17 mouse cellular contexts compared by ENCODE assay signal in genomic region chr14:57712884-57713283, GRCm38 (mm10). TPM values are rescaled to one million over a fixed set of nuclear protein-coding genes. Genes with fewer than 3 reads are reported as not detected.
DNase-seq lines count a peak whose midpoint lies in the region; ATAC-seq and TF ChIP-seq lines count a peak whose summit lies in the region.
"Had no signal": no experiment of that assay in that cellular context is flagged by ENCODE, and none has a peak within 500 bp of the region (broad histone marks: within the 10 kb centered on the region; RNA-seq: fewer than 3 reads in every experiment).

No protein-coding gene starts in this region.

- DNase-seq in 416B (ENCODE audit: low read depth) (peak; percentile 79), MEL (ENCODE audit: low read depth, low spot score) (peak; percentile 52)
- DNase-seq in adrenal gland, postnatal 4 days (ENCODE audit: low spot score in 2 of 2): no peak
- no peak for DNase-seq in thymus, postnatal 0 days (ENCODE audit: low spot score)
- DNase-seq in layer of hippocampus, postnatal 25 days (ENCODE audit: extremely low spot score in 1 of 2, low spot score in 1 of 2): no peak
- DNase-seq: adrenal gland, postnatal 36 days; cerebellum, adult 11-12 months; heart, adult 18-20 months; heart, postnatal 14 days; kidney, postnatal 36 days had no signal

- no peak overlapping the region for H3K27ac ChIP-seq in MEL (ENCODE audit: control insufficient read depth, low read depth, low read length)
- H3K27ac ChIP-seq: hindbrain, postnatal 0 days; left cerebral cortex, adult 2 months; lung, embryonic 15.5 days; midbrain, embryonic 15.5 days; neural tube, embryonic 15.5 days had no signal

- no peaks in the 10 kb centered on the region for H3K79me2 ChIP-seq in MEL (ENCODE audit: control insufficient read depth, insufficient read depth, low read length, poor library complexity)

- H3K27me3 ChIP-seq in MEL (ENCODE audit: control insufficient read depth in 1 of 2, insufficient read depth in 2 of 2, low read length in 2 of 2): no peaks in the 10 kb centered on the region
- peaks cover 4% of the 10 kb centered on the region for H3K27me3 ChIP-seq in megakaryocyte, embryonic 14.5 days (replicated peaks)
- H3K27me3 ChIP-seq: lung, embryonic 15.5 days; midbrain, embryonic 15.5 days; neural tube, embryonic 15.5 days had no signal

- no peaks in the 10 kb centered on the region for H3K9me3 ChIP-seq in MEL (replicated peaks; ENCODE audit: insufficient read depth, low read length)
- H3K9me3 ChIP-seq in megakaryocyte, embryonic 14.5 days: no peaks in the 10 kb centered on the region
- H3K9me3 ChIP-seq: lung, embryonic 15.5 days; midbrain, embryonic 15.5 days; neural tube, embryonic 15.5 days had no signal

- no peak for TF ChIP-seq RAD21 in MEL (IDR thresholded peaks at IDR 0.05; ENCODE audit: low read depth, low read length)

- H3K4me3 ChIP-seq in MEL (ENCODE audit: control insufficient read depth in 1 of 2, insufficient read depth in 1 of 2, low read depth in 2 of 2, low read length in 2 of 2): no peak overlapping the region
- peak overlapping the region; percentile 19 for H3K4me3 ChIP-seq in megakaryocyte, embryonic 14.5 days (replicated peaks)
- H3K4me3 ChIP-seq: left cerebral cortex, adult 2 months; lung, embryonic 15.5 days; midbrain, embryonic 15.5 days; neural tube, embryonic 15.5 days had no signal

- ATAC-seq in inflammation-experienced regulatory T-cells, adult 6 months: peak; percentile 88
- ATAC-seq: hindbrain, postnatal 0 days; midbrain, embryonic 15.5 days had no signal

- TF ChIP-seq CTCF in MEL (IDR thresholded peaks at IDR 0.05 in 2 of 3, conservative IDR thresholded peaks at IDR 0.05 in 1 of 3; ENCODE audit: control insufficient read depth in 1 of 3, insufficient read depth in 1 of 3, low read depth in 2 of 3, low read length in 3 of 3, poor library complexity in 1 of 3, severe bottlenecking in 1 of 3): no peak

- peaks cover 2 to 11% of the 10 kb centered on the region in 2 experiments; a peak in 3 of 4 replicates for H3K4me1 ChIP-seq in MEL (ENCODE audit: control insufficient read depth in 1 of 2, insufficient read depth in 2 of 2, low read length in 2 of 2)
- peaks cover 24% of the 10 kb centered on the region for H3K4me1 ChIP-seq in megakaryocyte, embryonic 14.5 days

- H3K36me3 ChIP-seq in MEL (ENCODE audit: control insufficient read depth in 1 of 2, insufficient read depth in 2 of 2, low read length in 2 of 2): peaks cover 0 to 2% of the 10 kb centered on the region in 2 experiments; a peak in 1 of 4 replicates
- H3K36me3 ChIP-seq in megakaryocyte, embryonic 14.5 days (replicated peaks; ENCODE audit: low read length): no peaks in the 10 kb centered on the region
- H3K36me3 ChIP-seq: midbrain, embryonic 15.5 days; neural tube, embryonic 15.5 days had no signal

- TF ChIP-seq EP300 in MEL (IDR thresholded peaks at IDR 0.05; ENCODE audit: low read depth in 1 of 2, low read length in 2 of 2): no peak

- no peak for TF ChIP-seq POLR2A in MEL (IDR thresholded peaks at IDR 0.05; ENCODE audit: control insufficient read depth in 1 of 2, insufficient read depth in 1 of 2, low read depth in 1 of 2, low read length in 2 of 2, poor library complexity in 1 of 2)

- no peak overlapping the region for H3K9ac ChIP-seq in MEL (ENCODE audit: control insufficient read depth, low read depth, low read length, poor library complexity, severe bottlenecking)
- H3K9ac ChIP-seq: lung, embryonic 15.5 days; midbrain, embryonic 15.5 days; neural tube, embryonic 15.5 days had no signal

TF ChIP-seq in MEL, 35 proteins besides CTCF, POLR2A, EP300 and RAD21:
- no peak for TF ChIP-seq NELFE (IDR thresholded peaks at IDR 0.05; ENCODE audit: low read depth, low read length)
- TF ChIP-seq ZNF384 (IDR thresholded peaks at IDR 0.05; ENCODE audit: low read depth, low read length): no peak
- no peak for TF ChIP-seq BHLHE40 (IDR thresholded peaks at IDR 0.05; ENCODE audit: borderline replicate concordance, low read depth, low read length)
- TF ChIP-seq RCOR1 (IDR thresholded peaks at IDR 0.05; ENCODE audit: low read depth, low read length): no peak
- no peak for TF ChIP-seq UBTF (IDR thresholded peaks at IDR 0.05; ENCODE audit: borderline replicate concordance, insufficient read depth, low read depth, low read length)
- TF ChIP-seq HCFC1 (IDR thresholded peaks at IDR 0.05; ENCODE audit: low read depth, low read length): no peak
- TF ChIP-seq CHD2 (IDR thresholded peaks at IDR 0.05; ENCODE audit: low read length): no peak
- no peak for TF ChIP-seq TBP (IDR thresholded peaks at IDR 0.05; ENCODE audit: low read depth, low read length)
- no peak for TF ChIP-seq MAX (IDR thresholded peaks at IDR 0.05; ENCODE audit: low read length)
- no peak for TF ChIP-seq MYC (IDR thresholded peaks at IDR 0.05; ENCODE audit: low read depth, low read length)
- TF ChIP-seq TAL1 (IDR thresholded peaks at IDR 0.05; ENCODE audit: low read length): no peak
- no peak for TF ChIP-seq ZC3H11A (IDR thresholded peaks at IDR 0.05; ENCODE audit: low read depth, low read length)
- no peak for TF ChIP-seq GATA1 (IDR thresholded peaks at IDR 0.05; ENCODE audit: low read depth, low read length)
- TF ChIP-seq ETS1 (IDR thresholded peaks at IDR 0.05; ENCODE audit: low read depth, low read length): no peak
- TF ChIP-seq MEF2A (IDR thresholded peaks at IDR 0.05; ENCODE audit: extremely low read depth, insufficient replicate concordance, low read depth, low read length, poor library complexity, severe bottlenecking): no peak
- no peak for TF ChIP-seq SMC3 (IDR thresholded peaks at IDR 0.05; ENCODE audit: low read depth, low read length)
- no peak for TF ChIP-seq USF2 (IDR thresholded peaks at IDR 0.05; ENCODE audit: borderline replicate concordance in 1 of 2, insufficient read depth in 1 of 2, low read depth in 1 of 2, low read length in 2 of 2)
- TF ChIP-seq JUND (IDR thresholded peaks at IDR 0.05; ENCODE audit: low read depth, low read length): no peak

RNA-seq across cellular contexts. Expression of gene Gm49361, which starts 33.0 kb away (rescaled TPM):
- total RNA-seq in MEL (2012; rRNA removed): not detected in 2 replicates
- not detected for polyA plus RNA-seq in MEL (2012; ENCODE audit: insufficient read depth in 1 of 2, insufficient read length in 2 of 2, low read depth in 1 of 2, low replicate concordance in 2 of 2, missing spikeins in 1 of 2)
- polyA plus RNA-seq in inflammation-experienced regulatory T-cells, adult 6 months (2017; shearing (Covaris generic)): not detected
- polyA plus RNA-seq in megakaryocyte, embryonic 14.5 days (2012; ENCODE audit: insufficient read depth, low replicate concordance): 0.67 TPM in 1 of 2 replicates, not detected in the other
- total RNA-seq in adrenal gland, postnatal 4 days (2021): 1 to 10 TPM; 1.7 to 3.2 TPM
- polyA plus RNA-seq in thymus, postnatal 0 days (2015; fragmentation: Nextera tagmentation; extraction: Ambion mirVana): not detected in 2 replicates
- 1 to 10 TPM in 1 of 2 experiments, under 1 TPM in 1; 0.92 to 4.6 TPM for total RNA-seq in layer of hippocampus, postnatal 25 days (2021)
- polyA plus RNA-seq: hindbrain, postnatal 0 days; lung, embryonic 15.5 days; midbrain, embryonic 15.5 days; neural tube, embryonic 15.5 days had no signal

RNA-seq across cellular contexts. Expression of gene Lats2, which starts 45.3 kb away (rescaled TPM):
- total RNA-seq in MEL (2012; rRNA removed): 0.98 and 1.1 TPM in 2 replicates
- polyA plus RNA-seq in MEL (2012; ENCODE audit: insufficient read depth in 1 of 2, insufficient read length in 2 of 2, low read depth in 1 of 2, low replicate concordance in 2 of 2, missing spikeins in 1 of 2): 1 to 10 TPM in 1 of 2 experiments, not detected in 1; 2.6 TPM
- 10 to 100 TPM; 13.0 to 23.0 (median 20.1) TPM for polyA plus RNA-seq in inflammation-experienced regulatory T-cells, adult 6 months (2017; shearing (Covaris generic))
- 2.0 TPM in 1 of 2 replicates, not detected in the other for polyA plus RNA-seq in megakaryocyte, embryonic 14.5 days (2012; ENCODE audit: insufficient read depth, low replicate concordance)
- total RNA-seq in adrenal gland, postnatal 4 days (2021): 10 to 100 TPM; 33.5 to 35.8 TPM
- 4.7 and 4.9 TPM in 2 replicates for polyA plus RNA-seq in thymus, postnatal 0 days (2015; fragmentation: Nextera tagmentation; extraction: Ambion mirVana)
- 10 to 100 TPM; 36.8 to 43.0 TPM for total RNA-seq in layer of hippocampus, postnatal 25 days (2021)

RNA-seq across cellular contexts. Expression of gene Xpo4, which starts 47.7 kb away (rescaled TPM):
- total RNA-seq in MEL (2012; rRNA removed): 45.6 and 46.5 TPM in 2 replicates
- polyA plus RNA-seq in MEL (2012; ENCODE audit: insufficient read depth in 1 of 2, insufficient read length in 2 of 2, low read depth in 1 of 2, low replicate concordance in 2 of 2, missing spikeins in 1 of 2): 10 to 100 TPM in 1 of 2 experiments, not detected in 1; 32.3 TPM
- 10 to 100 TPM; 24.6 to 32.2 (median 29.7) TPM for polyA plus RNA-seq in inflammation-experienced regulatory T-cells, adult 6 months (2017; shearing (Covaris generic))
- 1.9 and 7.5 TPM in 2 replicates for polyA plus RNA-seq in megakaryocyte, embryonic 14.5 days (2012; ENCODE audit: insufficient read depth, low replicate concordance)
- total RNA-seq in adrenal gland, postnatal 4 days (2021): 10 to 100 TPM; 31.6 to 35.5 TPM
- 14.0 and 19.6 TPM in 2 replicates for polyA plus RNA-seq in thymus, postnatal 0 days (2015; fragmentation: Nextera tagmentation; extraction: Ambion mirVana)
- total RNA-seq in layer of hippocampus, postnatal 25 days (2021): 10 to 100 TPM; 11.8 to 15.4 TPM

Comparison
In these comparisons a context has a peak if more than half of its experiments do, and no peak if none do; other contexts are left out.
1. DNase-seq: peak in 416B (single experiment) and MEL (single experiment); none in adrenal gland, postnatal 4 days (0 of 2), thymus, postnatal 0 days (single experiment) and layer of hippocampus, postnatal 25 days (0 of 2).